Mouse (Mus musculus): ENCODE data around the gene A630089N07Rik. TPM values are rescaled to one million over a fixed set of nuclear protein-coding genes. Genes with fewer than 3 reads are reported as not detected.

The A630089N07Rik gene
- polyA plus RNA-seq, 1 experiment from 2014 or later = 16.5 TPM

- H3K9ac ChIP-seq (replicated peaks; ENCODE audit: low read depth, low read length) = no peak overlapping the region
- no peak for ATAC-seq (ENCODE audit: low read depth)
- no peak overlapping the region for H3K27ac ChIP-seq (ENCODE audit: low read depth, low read length)
- no peak overlapping the region for H3K4me3 ChIP-seq (ENCODE audit: low read depth, low read length)
- H3K36me3 ChIP-seq (ENCODE audit: control insufficient read depth, insufficient read depth, low read length) = peaks cover 24% of the 10 kb centered on the region
- no peaks in the 10 kb centered on the region for H3K4me1 ChIP-seq (ENCODE audit: control insufficient read depth, insufficient read depth, low read length)
- no peak overlapping the region for H3K4me2 ChIP-seq (ENCODE audit: low read depth, low read length)
- WGBS = 91% methylated on average over 2 of the region's 2 CpGs
- H3K9me3 ChIP-seq (ENCODE audit: control insufficient read depth, low read length) = no peaks in the 10 kb centered on the region
- H3K27me3 ChIP-seq (ENCODE audit: control insufficient read depth, insufficient read depth, low read length) = no peaks in the 10 kb centered on the region
Observed at GRCm38 (mm10) chr16:97953300-97953699, 128.9 kb downstream of the A630089N07Rik start.

- Histone ChIP-seq H3K9me3 (ENCODE audit: control insufficient read depth, low read length) (no peaks in the 10 kb centered on the region), H3K4me2 (ENCODE audit: low read depth, low read length) (no peak overlapping the region), H3K4me1 (ENCODE audit: control insufficient read depth, insufficient read depth, low read length) (no peaks in the 10 kb centered on the region), H3K36me3 (ENCODE audit: control insufficient read depth, insufficient read depth, low read length) (peaks cover 24% of the 10 kb centered on the region), H3K27ac (ENCODE audit: low read depth, low read length) (no peak overlapping the region), H3K27me3 (ENCODE audit: control insufficient read depth, insufficient read depth, low read length) (no peaks in the 10 kb centered on the region), H3K4me3 (ENCODE audit: low read depth, low read length) (no peak overlapping the region), H3K9ac (replicated peaks; ENCODE audit: low read depth, low read length) (no peak overlapping the region)
- 94% methylated on average over 9 of the region's 9 CpGs for WGBS
- no peak for ATAC-seq (ENCODE audit: low read depth)
Observed at GRCm38 (mm10) chr16:97952801-97953200, 129.4 kb downstream of the A630089N07Rik start.

- peaks cover 24% of the 10 kb centered on the region for H3K36me3 ChIP-seq (ENCODE audit: control insufficient read depth, insufficient read depth, low read length)
- no peak overlapping the region for H3K4me3 ChIP-seq (ENCODE audit: low read depth, low read length)
- H3K27me3 ChIP-seq (ENCODE audit: control insufficient read depth, insufficient read depth, low read length) = no peaks in the 10 kb centered on the region
- no peaks in the 10 kb centered on the region for H3K4me1 ChIP-seq (ENCODE audit: control insufficient read depth, insufficient read depth, low read length)
- no peaks in the 10 kb centered on the region for H3K9me3 ChIP-seq (ENCODE audit: control insufficient read depth, low read length)
- H3K4me2 ChIP-seq (ENCODE audit: low read depth, low read length) = no peak overlapping the region
- no peak overlapping the region for H3K9ac ChIP-seq (replicated peaks; ENCODE audit: low read depth, low read length)
- no peak overlapping the region for H3K27ac ChIP-seq (ENCODE audit: low read depth, low read length)
- ATAC-seq (ENCODE audit: low read depth) = no peak
- 95% methylated on average over 4 of the region's 4 CpGs for WGBS
Observed at GRCm38 (mm10) chr16:97952371-97952770, 129.9 kb downstream of the A630089N07Rik start.

Other genes with a start within 250 kb of the A630089N07Rik start
- gene Prdm15, start 230.6 kb downstream of the A630089N07Rik start, polyA plus RNA-seq (2014; fragmentation: Nextera tagmentation; extraction: Ambion mirVana) = 10.3 and 11.8 TPM in 2 replicates
- 15.0 and 19.1 TPM in 2 replicates for gene C2cd2, start 119.9 kb downstream of the A630089N07Rik start, polyA plus RNA-seq (2014; fragmentation: Nextera tagmentation; extraction: Ambion mirVana)
- 14.6 and 15.7 TPM in 2 replicates for gene Zbtb21, start 119.8 kb downstream of the A630089N07Rik start, polyA plus RNA-seq (2014; fragmentation: Nextera tagmentation; extraction: Ambion mirVana)
- gene B230307C23Rik, start 85.1 kb downstream of the A630089N07Rik start, polyA plus RNA-seq (2014; fragmentation: Nextera tagmentation; extraction: Ambion mirVana) = 21.8 and 35.7 TPM in 2 replicates